ENCODE assay signal across 26 mouse cellular contexts in the genomic region with DNA sequence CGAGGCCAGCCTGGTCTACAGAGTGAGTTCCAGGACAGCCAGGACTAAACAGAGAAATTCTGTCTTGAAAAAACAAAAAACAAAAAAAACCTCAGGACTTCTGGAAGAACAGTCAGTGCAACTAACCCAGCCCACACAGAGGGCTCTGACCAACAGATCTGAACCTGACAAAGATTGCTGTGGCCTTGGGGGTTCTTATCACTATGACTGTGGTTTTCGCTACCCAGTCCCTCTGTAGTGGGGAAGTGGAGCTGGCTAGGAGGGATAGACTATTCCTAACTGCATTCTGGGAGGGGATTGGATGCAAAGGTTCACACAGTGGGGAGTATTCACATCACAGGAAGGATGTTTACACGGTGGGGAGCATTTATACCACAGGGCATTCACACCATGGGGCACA. TPM values are rescaled to one million over a fixed set of nuclear protein-coding genes. Genes with fewer than 3 reads are reported as not detected.
"Had no signal": no experiment of that assay in that cellular context is flagged by ENCODE, and none has a peak within 500 bp of the region (broad histone marks: within the 10 kb centered on the region; RNA-seq: fewer than 3 reads in every experiment).

No protein-coding gene starts in this region.

- ATAC-seq: forebrain, embryonic 13.5 days; forebrain, embryonic 14.5 days; forebrain, embryonic 15.5 days; forebrain, embryonic 16.5 days; forebrain, postnatal 0 days had no signal

- H3K9ac ChIP-seq: embryonic facial prominence, embryonic 12.5 days; embryonic facial prominence, embryonic 13.5 days; embryonic facial prominence, embryonic 15.5 days; forebrain, embryonic 12.5 days; forebrain, embryonic 13.5 days; forebrain, embryonic 15.5 days; forebrain, postnatal 0 days had no signal

- H3K9me3 ChIP-seq: embryonic facial prominence, embryonic 10.5 days; embryonic facial prominence, embryonic 12.5 days; embryonic facial prominence, embryonic 13.5 days; embryonic facial prominence, embryonic 15.5 days; forebrain, embryonic 10.5 days; forebrain, embryonic 12.5 days; forebrain, embryonic 13.5 days; forebrain, embryonic 15.5 days; heart, embryonic 10.5 days had no signal

- DNase-seq: cerebellum, postnatal 10 days; cerebellum, postnatal 14 days; cerebellum, postnatal 25 days; cerebellum, postnatal 36 days; embryo, embryonic 11 days; forebrain, postnatal 0 days; gastrocnemius, adult 2 months; gastrocnemius, postnatal 10 days; gastrocnemius, postnatal 14 days; gastrocnemius, postnatal 25 days; gastrocnemius, postnatal 36 days; heart, adult 11 months; heart, adult 18-20 months; heart, adult 2 months had no signal

- H3K4me1 ChIP-seq: embryonic facial prominence, embryonic 10.5 days; embryonic facial prominence, embryonic 12.5 days; embryonic facial prominence, embryonic 13.5 days; embryonic facial prominence, embryonic 15.5 days; forebrain, embryonic 12.5 days; forebrain, embryonic 13.5 days; forebrain, embryonic 15.5 days; heart, embryonic 10.5 days had no signal

- H3K36me3 ChIP-seq: embryonic facial prominence, embryonic 10.5 days; embryonic facial prominence, embryonic 12.5 days; embryonic facial prominence, embryonic 13.5 days; embryonic facial prominence, embryonic 15.5 days; forebrain, embryonic 10.5 days; forebrain, embryonic 12.5 days; forebrain, embryonic 15.5 days; heart, embryonic 10.5 days had no signal

- H3K27ac ChIP-seq: embryonic facial prominence, embryonic 10.5 days; embryonic facial prominence, embryonic 12.5 days; embryonic facial prominence, embryonic 13.5 days; embryonic facial prominence, embryonic 15.5 days; forebrain, embryonic 10.5 days; forebrain, embryonic 12.5 days; forebrain, embryonic 13.5 days; forebrain, embryonic 15.5 days; gastrocnemius, adult 2 months; heart, adult 2 months; heart, embryonic 10.5 days had no signal

- H3K4me3 ChIP-seq: embryonic facial prominence, embryonic 10.5 days; embryonic facial prominence, embryonic 12.5 days; embryonic facial prominence, embryonic 13.5 days; embryonic facial prominence, embryonic 15.5 days; erythroblast, embryonic 14.5 days; forebrain, embryonic 10.5 days; forebrain, embryonic 12.5 days; forebrain, embryonic 13.5 days; forebrain, embryonic 15.5 days; gastrocnemius, adult 2 months; heart, adult 2 months; heart, embryonic 10.5 days had no signal

- H3K4me2 ChIP-seq: embryonic facial prominence, embryonic 12.5 days; embryonic facial prominence, embryonic 13.5 days; embryonic facial prominence, embryonic 15.5 days; forebrain, embryonic 12.5 days; forebrain, embryonic 13.5 days; forebrain, embryonic 15.5 days had no signal

- H3K27me3 ChIP-seq: embryonic facial prominence, embryonic 12.5 days; embryonic facial prominence, embryonic 13.5 days; embryonic facial prominence, embryonic 15.5 days; forebrain, embryonic 12.5 days; forebrain, embryonic 13.5 days; forebrain, embryonic 15.5 days had no signal

RNA-seq across cellular contexts. Expression of a gene that starts 29.3 kb away (rescaled TPM):
- polyA plus RNA-seq: erythroblast, embryonic 14.5 days had no signal
